8 mouse cellular contexts compared by ENCODE assay signal in the genomic region with DNA sequence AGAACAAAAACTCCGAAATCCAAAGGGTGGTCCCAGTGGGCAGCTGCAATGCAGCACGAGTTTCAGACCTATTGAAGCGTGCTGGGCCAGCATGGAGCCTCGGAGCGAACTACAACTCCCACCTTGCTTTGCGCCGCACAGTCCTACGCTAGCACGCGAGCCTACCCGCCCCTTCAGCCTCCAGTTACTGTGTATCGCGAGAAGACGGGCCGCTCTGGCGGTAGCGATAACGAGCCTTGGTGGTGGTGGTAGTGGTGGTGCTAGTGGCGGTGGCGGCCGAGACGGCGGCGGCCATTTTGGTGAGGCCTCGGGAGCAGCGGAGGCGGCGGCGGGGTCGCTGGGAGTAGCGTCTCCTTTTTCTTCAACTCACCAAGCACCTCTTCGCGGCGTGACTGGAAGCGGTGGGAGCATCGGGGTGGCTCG. TPM values are rescaled to one million over a fixed set of nuclear protein-coding genes. Genes with fewer than 3 reads are reported as not detected.
DNase-seq lines count a peak whose midpoint lies in the region; ATAC-seq lines count a peak whose summit lies in the region.

Srcap (plus strand) TSS at position 176 of the 423 bp plus-strand sequence.

- no peaks in the 10 kb centered on the region for H3K9me3 ChIP-seq in hindbrain, embryonic 15.5 days

- H3K4me2 ChIP-seq in hindbrain, embryonic 15.5 days: peak within 1 kb of the TSS; percentile 56

- peak within 1 kb of the TSS; percentile 93 for H3K4me3 ChIP-seq in hindbrain, embryonic 15.5 days
- peak within 1 kb of the TSS; percentile 38 for H3K4me3 ChIP-seq in macrophage (ENCODE audit: inconsistent target)

- under 1% methylated on average over 37 of the region's 37 CpGs for WGBS in hindbrain, embryonic 15.5 days
- 0% methylated on average over 19 of the region's 37 CpGs for WGBS in macrophage (ENCODE audit: missing documents)

- H3K27ac ChIP-seq in hindbrain, embryonic 15.5 days (replicated peaks): peak within 1 kb of the TSS; percentile 99
- H3K27ac ChIP-seq in macrophage: peak within 1 kb of the TSS; percentile 80

- H3K4me1 ChIP-seq in hindbrain, embryonic 15.5 days (replicated peaks): peaks cover 23% of the 10 kb centered on the region

- H3K27me3 ChIP-seq in hindbrain, embryonic 15.5 days: no peaks in the 10 kb centered on the region

- peaks cover 38% of the 10 kb centered on the region for H3K79me2 ChIP-seq in macrophage (ENCODE audit: inconsistent target)

- peak; percentile 98 for ATAC-seq in hindbrain, embryonic 15.5 days (ENCODE audit: low FRiP score, low read depth)

- peak; percentile 98 for DNase-seq in T-cell, adult 2 months (ENCODE audit: low spot score)
- DNase-seq in cerebellum, postnatal 36 days: peak; percentile 94
- DNase-seq in frontal cortex, postnatal 36 days (ENCODE audit: low spot score in 2 of 2): peak; percentile 92 to 97
- peak; percentile 93 to 95 for DNase-seq in left cerebral cortex, adult 18-20 months (ENCODE audit: low spot score in 2 of 2)
- DNase-seq in right cerebral cortex, postnatal 10 days (ENCODE audit: low spot score in 2 of 2): peak; percentile 98 to 99
- peak; percentile 89 for DNase-seq in urinary bladder, postnatal 25 days (ENCODE audit: low spot score)

- H3K9ac ChIP-seq in hindbrain, embryonic 15.5 days: peak within 1 kb of the TSS; percentile 91

- H3K36me3 ChIP-seq in hindbrain, embryonic 15.5 days: peaks cover 19% of the 10 kb centered on the region
- H3K36me3 ChIP-seq in macrophage (ENCODE audit: inconsistent target): peaks cover 9% of the 10 kb centered on the region; the same call in 1 of the 2 replicates

RNA-seq across cellular contexts. Expression of gene Srcap, which starts in this region (rescaled TPM):
- 57.2 and 57.4 TPM in 2 replicates for polyA plus RNA-seq in hindbrain, embryonic 15.5 days (2015; fragmentation: Nextera tagmentation; extraction: Ambion mirVana)
- 10 to 100 TPM; 94.9 to 99.7 TPM for total RNA-seq in left cerebral cortex, adult 18-20 months (2021)
- 100 to 1,000 TPM; 208 to 357 (median 289) TPM for total RNA-seq in macrophage (2018; cell fraction: chromatin; rRNA removed)
- total RNA-seq in macrophage (2018; cell fraction: cytosol; rRNA removed): 10 to 100 TPM; 27.7 to 59.0 (median 39.6) TPM
- 100 to 1,000 TPM; 112 to 214 (median 157) TPM for total RNA-seq in macrophage (2018; cell fraction: nucleus; rRNA removed)
- polyA plus RNA-seq in macrophage (2018): 14.3 to 15.8 TPM (median 15.4 TPM) in 3 replicates

Comparison
In these comparisons a context has a peak if more than half of its experiments do, and no peak if none do; other contexts are left out.
1. Peak in every context shown above with its lines: DNase-seq, ATAC-seq, H3K4me3 ChIP-seq and H3K27ac ChIP-seq.